Mouse (Mus musculus): ENCODE results near the gene Myom3.

Myom3 gene

DNA sequence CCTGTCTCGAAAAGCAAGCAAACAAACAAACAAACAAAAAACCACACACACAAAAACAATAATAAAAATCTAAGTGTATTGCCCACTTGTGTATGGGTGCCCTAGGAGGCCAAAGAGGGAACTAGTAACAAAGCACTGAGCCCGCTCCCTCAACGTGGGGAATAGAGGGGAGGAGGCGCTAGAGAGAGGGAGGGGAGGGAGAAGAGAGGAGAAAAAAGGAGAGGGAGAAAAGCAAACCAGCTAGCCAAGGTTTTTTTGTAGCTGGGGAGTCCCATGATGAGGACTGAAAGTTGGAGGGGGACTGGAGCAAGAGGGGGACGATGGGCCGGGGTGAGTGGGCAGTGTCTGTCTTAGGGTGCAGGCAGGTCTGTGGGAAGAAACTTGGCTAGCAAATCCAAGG lies 95.6 kb downstream of the Myom3 start:
- DNase-seq (ENCODE audit: low read depth, low spot score): no peak

DNA sequence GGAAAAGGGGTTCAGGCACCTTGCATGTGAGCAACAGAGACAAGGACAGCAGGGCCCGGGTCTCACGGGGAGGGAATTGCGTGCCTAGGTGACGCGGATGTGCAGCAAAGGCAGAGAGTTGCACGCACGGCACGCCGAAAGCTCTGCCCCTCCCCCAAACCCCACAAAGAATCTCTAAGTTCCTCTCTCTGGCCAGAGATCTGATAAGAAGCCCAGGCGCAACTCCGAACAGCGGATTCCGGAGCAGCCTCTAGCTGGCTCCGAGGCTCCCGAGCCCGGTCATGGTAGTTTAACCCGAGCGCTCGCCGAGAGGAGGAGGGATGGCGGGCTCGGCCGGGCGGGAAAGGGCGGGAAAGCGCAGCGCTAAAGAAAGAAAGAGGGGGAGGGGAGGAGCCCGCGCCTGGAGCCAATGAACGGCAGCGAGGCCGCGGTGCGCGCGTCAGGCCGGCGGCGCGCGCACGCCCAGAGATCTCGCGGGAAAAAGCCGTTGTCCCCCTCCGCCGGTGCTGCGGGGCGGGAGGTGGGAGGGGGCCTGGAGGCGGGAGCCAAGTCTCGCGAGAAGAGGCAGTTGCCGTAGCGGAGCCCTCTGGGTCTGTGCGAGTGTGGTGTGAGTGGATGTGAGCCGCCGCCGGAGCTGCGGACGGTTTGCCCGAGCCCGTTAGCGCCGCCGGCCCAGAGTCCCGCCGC lies 96.2 kb downstream of the Myom3 start, which contains the start of gene Srsf10:
Gene Srsf10 (plus strand): TSS at position 212 of the 687 bp plus-strand sequence.
- DNase-seq (ENCODE audit: low read depth, low spot score): peak; percentile 98

DNA sequence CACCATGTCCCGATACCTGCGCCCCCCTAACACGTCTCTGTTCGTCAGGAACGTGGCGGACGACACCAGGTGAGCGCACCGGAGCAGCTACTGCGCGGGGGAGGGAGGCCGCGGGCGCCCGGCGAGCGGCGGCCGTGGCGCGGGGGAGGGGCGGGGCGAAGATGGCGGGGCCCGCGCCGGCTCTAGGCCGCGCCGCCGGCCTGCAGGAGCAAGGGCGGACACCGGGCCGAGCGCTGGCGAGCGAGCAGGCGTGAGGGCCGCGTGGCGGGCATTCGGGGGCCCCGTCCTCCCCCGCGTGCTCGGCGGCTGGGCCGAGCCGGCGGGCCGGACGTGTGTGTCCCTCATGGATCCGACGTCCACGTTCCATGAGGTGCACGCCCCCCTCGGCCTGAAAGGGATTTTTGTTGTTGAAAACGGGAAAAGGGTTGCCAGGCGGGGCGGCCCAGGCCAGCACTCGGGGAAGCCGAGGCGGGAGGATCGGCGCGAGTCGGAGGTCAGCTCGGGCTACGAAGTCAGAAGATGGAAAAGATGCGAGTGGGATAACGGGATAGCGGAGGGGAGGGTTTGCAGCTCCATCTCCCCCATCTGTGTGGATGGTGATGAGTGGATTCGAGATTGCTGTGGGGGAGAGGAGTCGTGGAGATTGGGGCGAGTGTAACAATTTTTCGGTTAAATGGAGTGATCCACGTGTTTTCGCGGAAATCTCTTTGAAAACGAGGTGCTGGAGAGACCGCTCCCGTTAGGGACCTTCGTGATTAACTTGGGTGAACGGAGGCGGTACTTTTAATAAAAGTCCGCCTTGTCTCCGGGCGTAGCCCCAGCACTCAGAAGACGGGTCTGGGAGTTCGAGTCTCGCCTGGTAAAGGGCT lies 96.9 kb downstream of the Myom3 start:
- no peak for DNase-seq (ENCODE audit: low read depth, low spot score)

DNA sequence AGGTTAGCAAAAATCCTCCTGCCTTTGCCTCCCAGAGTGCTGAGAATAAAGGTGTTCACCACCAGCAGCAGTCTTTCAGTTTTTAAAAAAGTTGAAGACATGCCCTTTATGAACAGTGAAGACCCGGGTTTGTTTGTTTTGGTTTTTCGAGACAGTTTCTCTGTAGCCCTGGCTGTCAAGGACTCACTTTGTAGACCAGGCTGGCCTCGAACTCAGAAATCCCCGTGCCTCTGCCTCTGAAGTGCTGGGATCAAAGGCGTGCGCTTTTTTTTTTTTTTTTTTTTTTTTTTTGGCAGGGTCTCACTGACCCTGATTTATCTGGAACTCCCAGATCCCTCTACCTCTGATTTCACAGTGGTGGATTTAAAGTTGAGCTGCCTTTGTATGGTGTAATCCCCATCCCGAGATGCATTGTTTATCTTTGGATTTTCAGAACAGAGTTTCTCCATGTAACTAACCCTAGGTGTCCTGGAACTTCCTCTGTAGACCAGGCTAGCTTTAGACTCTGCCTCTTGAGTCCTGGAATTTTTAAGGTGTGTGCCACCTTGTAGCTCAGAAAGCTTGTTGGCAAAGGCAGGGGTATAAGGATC lies 98.2 kb downstream of the Myom3 start:
- DNase-seq (ENCODE audit: low read depth, low spot score): no peak
